Mouse (Mus musculus): ENCODE data around the gene Snx12. TPM values are rescaled to one million over a fixed set of nuclear protein-coding genes. Genes with fewer than 3 reads are reported as not detected.

Snx12 gene
- polyA plus RNA-seq (2014; fragmentation: Nextera tagmentation; extraction: Ambion mirVana) = 51.2 and 52.1 TPM in 2 replicates

GRCm38 (mm10) chrX:101221834-101222795 lies at the start of gene Snx12:
Snx12 (minus strand) TSS chrX:101222563.
- no peaks in the 10 kb centered on the region for H3K4me1 ChIP-seq (ENCODE audit: control insufficient read depth, insufficient read depth, low read length)
- peak within 1 kb of the TSS; percentile 30; the same call in 1 of the 2 replicates for H3K27ac ChIP-seq (replicated peaks; ENCODE audit: low read depth, low read length)
- peak within 1 kb of the TSS; percentile 53 for H3K4me2 ChIP-seq (ENCODE audit: low read depth, severe bottlenecking)
- DNase-seq (ENCODE audit: low spot score) = peak; percentile 88
- WGBS = 14% methylated on average over 55 of the region's 55 CpGs
- peak within 1 kb of the TSS; percentile 51 for H3K4me3 ChIP-seq (ENCODE audit: low read depth, low read length)
- ATAC-seq (ENCODE audit: insufficient number of reproducible peaks, low FRiP score, low TSS enrichment, low read depth) = peak; percentile 98
- H3K9me3 ChIP-seq (ENCODE audit: control insufficient read depth, low read length) = no peaks in the 10 kb centered on the region
- H3K27me3 ChIP-seq (ENCODE audit: control insufficient read depth, insufficient read depth, low read length) = peaks cover 10% of the 10 kb centered on the region; the same call in 1 of the 2 replicates
- H3K9ac ChIP-seq (ENCODE audit: low read length) = peak within 1 kb of the TSS; percentile 47
- no peaks in the 10 kb centered on the region for H3K36me3 ChIP-seq (ENCODE audit: control insufficient read depth, insufficient read depth, low read length)

DNA sequence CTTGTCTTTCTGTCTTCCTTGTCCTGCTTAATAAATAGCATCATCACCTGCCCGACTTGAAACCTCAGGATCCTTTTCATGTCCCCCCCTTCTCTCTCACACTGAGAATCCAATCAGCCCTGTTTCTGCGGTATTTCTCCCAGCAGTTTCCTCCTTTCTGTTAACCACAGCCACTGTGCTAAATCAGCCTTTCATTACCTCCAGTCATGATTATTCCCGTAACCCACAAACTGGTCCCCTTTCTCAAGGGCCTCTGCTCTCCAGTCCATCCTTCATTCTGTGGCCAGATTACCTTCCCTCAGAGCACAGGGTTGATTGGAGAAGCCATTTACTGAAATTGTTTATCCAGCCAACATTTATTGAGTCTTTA lies 46.4 kb upstream of the Snx12 start, which contains the start of gene Gm20489:
Gene Gm20489 (minus strand): TSS at position 269 of the 370 bp plus-strand sequence.
- no peak for ATAC-seq (ENCODE audit: insufficient number of reproducible peaks, low FRiP score, low TSS enrichment, low read depth)
- Histone ChIP-seq H3K4me3 (ENCODE audit: low read depth, low read length) (no peak within 1 kb of the TSS), H3K4me1 (ENCODE audit: control insufficient read depth, insufficient read depth, low read length) (no peaks in the 10 kb centered on the region), H3K4me2 (ENCODE audit: low read depth, severe bottlenecking) (no peak within 1 kb of the TSS), H3K27ac (replicated peaks; ENCODE audit: low read depth, low read length) (no peak within 1 kb of the TSS), H3K27me3 (ENCODE audit: control insufficient read depth, insufficient read depth, low read length) (no peaks in the 10 kb centered on the region), H3K36me3 (ENCODE audit: control insufficient read depth, insufficient read depth, low read length) (no peaks in the 10 kb centered on the region), H3K9me3 (ENCODE audit: control insufficient read depth, low read length) (no peaks in the 10 kb centered on the region), H3K9ac (ENCODE audit: low read length) (no peak within 1 kb of the TSS)
- no peak for DNase-seq (ENCODE audit: low spot score)
- 48% methylated on average over 3 of the region's 3 CpGs for WGBS

DNA sequence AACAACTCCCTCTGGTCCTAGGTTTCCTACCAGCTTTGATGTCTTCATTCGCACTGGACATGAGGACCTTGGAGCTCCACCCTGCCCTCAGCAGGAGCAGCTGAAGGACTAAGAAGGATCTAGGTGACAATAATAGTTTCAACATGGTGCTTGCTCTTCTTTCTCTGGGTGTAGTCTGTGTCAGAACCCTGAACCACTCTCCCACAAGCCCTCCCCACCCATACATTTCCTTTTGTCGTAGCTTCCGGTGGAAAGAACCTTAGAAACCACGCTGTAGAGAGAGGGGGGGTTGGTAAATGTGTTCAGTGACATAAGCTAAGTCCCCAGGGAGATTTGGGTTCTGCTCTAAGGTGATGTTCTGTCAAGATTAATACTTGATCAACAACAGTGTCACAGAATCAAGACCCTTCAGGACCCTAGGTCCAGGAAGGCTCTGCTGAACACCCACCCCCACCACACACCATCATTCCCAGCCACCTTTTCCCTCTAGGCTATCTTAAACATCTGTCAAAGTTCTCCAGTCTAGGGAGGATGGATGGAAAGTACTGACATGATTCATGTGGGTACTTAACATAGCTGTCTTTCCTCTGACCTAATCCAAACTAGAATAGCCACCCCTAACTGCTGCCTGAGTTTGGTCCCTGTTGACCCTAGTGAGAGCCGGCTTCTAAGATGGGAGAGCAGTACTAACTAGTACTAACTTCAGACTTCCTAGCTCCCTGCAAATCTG lies 45.8 kb upstream of the Snx12 start, which contains the start of gene Il2rg:
Gene Il2rg (minus strand): TSS at position 231 of the 730 bp plus-strand sequence.
- no peaks in the 10 kb centered on the region for H3K4me1 ChIP-seq (ENCODE audit: control insufficient read depth, insufficient read depth, low read length)
- H3K27ac ChIP-seq (replicated peaks; ENCODE audit: low read depth, low read length) = no peak within 1 kb of the TSS
- no peak for ATAC-seq (ENCODE audit: insufficient number of reproducible peaks, low FRiP score, low TSS enrichment, low read depth)
- no peaks in the 10 kb centered on the region for H3K36me3 ChIP-seq (ENCODE audit: control insufficient read depth, insufficient read depth, low read length)
- 0 out of 2 replicates have a peak within 1 kb of the TSS, but pooled peaks have one; percentile 0 for H3K4me2 ChIP-seq (ENCODE audit: low read depth, severe bottlenecking)
- no peak for DNase-seq (ENCODE audit: low spot score)
- H3K4me3 ChIP-seq (ENCODE audit: low read depth, low read length) = no peak within 1 kb of the TSS
- H3K27me3 ChIP-seq (ENCODE audit: control insufficient read depth, insufficient read depth, low read length) = no peaks in the 10 kb centered on the region
- no peak within 1 kb of the TSS for H3K9ac ChIP-seq (ENCODE audit: low read length)
- WGBS = 61% methylated on average over 5 of the region's 5 CpGs
- H3K9me3 ChIP-seq (ENCODE audit: control insufficient read depth, low read length) = no peaks in the 10 kb centered on the region

DNA sequence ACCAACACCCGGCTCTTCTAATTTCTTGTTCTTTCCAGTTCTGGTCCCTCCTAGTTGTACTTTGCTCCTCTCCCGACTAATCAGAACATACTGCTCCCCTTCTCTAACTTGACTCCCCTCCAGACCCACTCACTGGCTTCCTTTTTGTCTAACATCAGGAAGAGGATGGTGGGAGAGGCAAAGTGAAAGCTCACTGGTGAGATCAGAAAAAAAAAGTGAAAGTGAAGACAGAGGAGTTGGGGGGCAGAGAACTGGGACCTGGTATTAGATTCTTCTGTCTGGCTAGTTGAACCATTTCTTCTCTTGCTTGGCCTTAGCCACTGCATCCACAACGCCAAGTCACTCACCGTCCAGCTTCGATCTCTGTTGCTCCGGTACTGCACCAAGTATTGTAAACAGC lies 44.3 kb upstream of the Snx12 start:
- Histone ChIP-seq H3K4me1 (ENCODE audit: control insufficient read depth, insufficient read depth, low read length) (no peaks in the 10 kb centered on the region), H3K27me3 (ENCODE audit: control insufficient read depth, insufficient read depth, low read length) (no peaks in the 10 kb centered on the region)
- WGBS = 93% methylated on average over 6 of the region's 6 CpGs

DNA sequence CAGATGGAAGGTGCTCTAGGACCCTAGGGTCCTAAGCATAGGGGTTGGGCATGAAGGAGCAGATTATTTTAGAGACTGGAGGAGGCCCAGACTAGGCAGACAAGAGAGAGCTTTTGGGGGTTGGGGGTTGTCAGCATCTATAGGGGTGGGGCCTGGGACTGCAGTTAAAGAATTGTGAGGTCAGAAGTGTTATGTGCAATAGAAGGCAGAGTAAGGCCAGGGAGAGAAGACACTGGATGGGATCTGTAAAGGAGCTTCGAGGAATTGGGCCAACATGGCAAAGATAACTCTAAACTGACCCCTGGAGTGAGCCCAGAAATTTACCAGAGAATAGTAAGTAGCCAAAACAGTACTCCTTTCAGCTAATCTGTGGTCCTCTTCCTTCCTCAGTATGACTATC lies 41.5 kb upstream of the Snx12 start, which contains the start of gene Gm614:
Gene Gm614 (minus strand): TSS at position 101 of the 400 bp plus-strand sequence.
- no peak within 1 kb of the TSS for H3K9ac ChIP-seq (ENCODE audit: low read length)
- H3K9me3 ChIP-seq (ENCODE audit: control insufficient read depth, low read length) = no peaks in the 10 kb centered on the region
- 90% methylated on average over 1 of the region's 1 CpGs for WGBS
- H3K27ac ChIP-seq (replicated peaks; ENCODE audit: low read depth, low read length) = no peak within 1 kb of the TSS
- peaks cover 3% of the 10 kb centered on the region for H3K4me1 ChIP-seq (ENCODE audit: control insufficient read depth, insufficient read depth, low read length)
- no peaks in the 10 kb centered on the region for H3K27me3 ChIP-seq (ENCODE audit: control insufficient read depth, insufficient read depth, low read length)
- ATAC-seq (ENCODE audit: insufficient number of reproducible peaks, low FRiP score, low TSS enrichment, low read depth) = no peak
- no peak for DNase-seq (ENCODE audit: low spot score)
- no peak within 1 kb of the TSS for H3K4me3 ChIP-seq (ENCODE audit: low read depth, low read length)
- no peak within 1 kb of the TSS for H3K4me2 ChIP-seq (ENCODE audit: low read depth, severe bottlenecking)
- no peaks in the 10 kb centered on the region for H3K36me3 ChIP-seq (ENCODE audit: control insufficient read depth, insufficient read depth, low read length)

More for the DNA sequence above, 44.3 kb upstream of the Snx12 start:
- no peaks in the 10 kb centered on the region for H3K36me3 ChIP-seq (ENCODE audit: control insufficient read depth, insufficient read depth, low read length)
- ATAC-seq (ENCODE audit: insufficient number of reproducible peaks, low FRiP score, low TSS enrichment, low read depth) = no peak
- H3K27ac ChIP-seq (replicated peaks; ENCODE audit: low read depth, low read length) = no peak overlapping the region
- DNase-seq (ENCODE audit: low spot score) = no peak
- no peak overlapping the region for H3K4me2 ChIP-seq (ENCODE audit: low read depth, severe bottlenecking)
- H3K4me3 ChIP-seq (ENCODE audit: low read depth, low read length) = no peak overlapping the region
- no peak overlapping the region for H3K9ac ChIP-seq (ENCODE audit: low read length)
- no peaks in the 10 kb centered on the region for H3K9me3 ChIP-seq (ENCODE audit: control insufficient read depth, low read length)

- Histone ChIP-seq H3K4me3 (ENCODE audit: low read depth, low read length) (no peak overlapping the region), H3K4me1 (ENCODE audit: control insufficient read depth, insufficient read depth, low read length) (peaks cover 6% of the 10 kb centered on the region), H3K4me2 (ENCODE audit: low read depth, severe bottlenecking) (peak overlapping the region; percentile 15; the same call in 1 of the 2 replicates), H3K27me3 (ENCODE audit: control insufficient read depth, insufficient read depth, low read length) (no peaks in the 10 kb centered on the region), H3K27ac (replicated peaks; ENCODE audit: low read depth, low read length) (peak overlapping the region; percentile 87), H3K9me3 (ENCODE audit: control insufficient read depth, low read length) (no peaks in the 10 kb centered on the region), H3K9ac (ENCODE audit: low read length) (no peak overlapping the region), H3K36me3 (ENCODE audit: control insufficient read depth, insufficient read depth, low read length) (no peaks in the 10 kb centered on the region; the same call in 1 of the 2 replicates)
- 23% methylated on average over 13 of the region's 13 CpGs for WGBS
- DNase-seq (ENCODE audit: low spot score) (peak; percentile 80), ATAC-seq (ENCODE audit: insufficient number of reproducible peaks, low FRiP score, low TSS enrichment, low read depth) (peak; percentile 91)
Measured at GRCm38 (mm10) chrX:101260441-101261325, 38.3 kb upstream of the Snx12 start.

DNA sequence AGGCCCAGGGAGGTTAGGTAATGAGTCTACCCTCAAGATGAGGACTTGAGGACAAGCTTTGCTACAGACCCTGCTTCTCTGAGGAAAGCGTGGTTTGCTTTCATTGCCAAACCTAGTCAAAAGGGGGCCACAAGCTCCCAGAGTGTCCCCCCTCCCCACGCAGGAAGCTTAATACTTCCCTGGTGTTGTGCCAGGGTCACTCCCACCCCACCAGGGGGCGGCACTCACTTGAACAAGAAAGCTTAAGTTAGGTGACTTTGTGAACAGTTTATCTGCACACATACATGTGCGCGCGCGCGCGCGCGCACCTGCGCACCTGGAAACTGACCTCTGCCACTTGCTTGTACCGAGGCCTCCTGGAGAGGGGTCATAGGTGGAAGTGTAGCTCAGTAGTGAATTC lies 34.2 kb upstream of the Snx12 start:
- no peaks in the 10 kb centered on the region for H3K9me3 ChIP-seq (ENCODE audit: control insufficient read depth, low read length)
- 80% methylated on average over 13 of the region's 13 CpGs for WGBS
- H3K4me1 ChIP-seq (ENCODE audit: control insufficient read depth, insufficient read depth, low read length) = peaks cover 6% of the 10 kb centered on the region
- H3K4me2 ChIP-seq (ENCODE audit: low read depth, severe bottlenecking) = peak overlapping the region; percentile 58; the same call in 1 of the 2 replicates
- H3K9ac ChIP-seq (ENCODE audit: low read length) = no peak overlapping the region
- H3K36me3 ChIP-seq (ENCODE audit: control insufficient read depth, insufficient read depth, low read length) = no peaks in the 10 kb centered on the region; the same call in 1 of the 2 replicates
- H3K27ac ChIP-seq (replicated peaks; ENCODE audit: low read depth, low read length) = no peak overlapping the region
- DNase-seq (ENCODE audit: low spot score) = peak; percentile 42
- ATAC-seq (ENCODE audit: insufficient number of reproducible peaks, low FRiP score, low TSS enrichment, low read depth) = no peak
- H3K4me3 ChIP-seq (ENCODE audit: low read depth, low read length) = peak overlapping the region; percentile 60
- 0 out of 2 replicates have a peak, but pooled peaks cover 2% of the 10 kb centered on the region for H3K27me3 ChIP-seq (ENCODE audit: control insufficient read depth, insufficient read depth, low read length)
